Mouse (Mus musculus): ENCODE results near the gene Brat1.

GRCm38 (mm10) chr5:140703480-140704377 is 1.1 kb upstream of the Brat1 start:
- TF ChIP-seq CTCF (IDR thresholded peaks at IDR 0.05; ENCODE audit: insufficient read depth, low read depth, low read length) (no peak), POLR2A (IDR thresholded peaks at IDR 0.05; ENCODE audit: insufficient read depth, low read depth, low read length) (no peak)

All from olfactory bulb, adult 2 months (tissue).